Mouse (Mus musculus): ENCODE measurements around the gene Vmn1r90. TPM values are rescaled to one million over a fixed set of nuclear protein-coding genes. Genes with fewer than 3 reads are reported as not detected.
"Not testable (repeated sequence)": the region's sequence is repeated elsewhere in the genome, so short reads cannot be mapped to it uniquely, and the experiment has no call there.

The Vmn1r90 gene
- 0.18 and 0.32 TPM in 2 replicates for total RNA-seq (2012; rRNA removed)

DNA sequence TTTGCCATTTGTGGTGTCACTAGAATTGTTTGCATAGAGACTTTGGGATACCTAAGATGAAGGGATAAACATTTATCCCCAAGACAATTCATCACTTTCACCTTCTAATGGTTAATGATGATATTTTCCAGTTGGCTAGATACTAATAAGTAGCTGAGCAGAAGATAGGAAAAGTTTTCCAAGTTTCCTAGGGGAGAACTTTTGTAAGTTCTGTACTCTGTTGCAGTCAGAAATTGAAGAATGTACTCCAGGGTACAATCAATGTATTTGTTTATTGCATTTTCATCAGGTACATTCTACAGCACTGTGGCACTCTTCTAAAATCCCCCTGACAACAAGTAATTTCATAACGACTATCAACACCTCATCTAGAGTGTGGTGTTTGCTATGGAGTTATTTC is at the start of gene Vmn1r90:
Vmn1r90 (minus strand) TSS at position 101 of the 400 bp plus-strand sequence.
- DNase-seq (ENCODE audit: low read depth, low spot score) = no peak
- Histone ChIP-seq H3K9ac (ENCODE audit: insufficient read depth, low read depth, low read length, poor library complexity, severe bottlenecking) (no peak within 1 kb of the TSS), H3K36me3 (ENCODE audit: control insufficient read depth, insufficient read depth, low read length, poor library complexity, severe bottlenecking) (no peaks in the 10 kb centered on the region), H3K27ac (ENCODE audit: insufficient read depth, low read depth, low read length, poor library complexity, severe bottlenecking) (no peak within 1 kb of the TSS), H3K4me1 (ENCODE audit: control insufficient read depth in 2 of 2, insufficient read depth in 2 of 2, low read length in 2 of 2, poor library complexity in 1 of 2) (no peaks in the 10 kb centered on the region), H3K4me3 (ENCODE audit: insufficient read depth in 1 of 2, low read depth in 1 of 2, low read length in 2 of 2, poor library complexity in 1 of 2, severe bottlenecking in 1 of 2) (no peak within 1 kb of the TSS), H3K9me3 (ENCODE audit: control insufficient read depth, insufficient read depth, low read depth, low read length) (no peaks in the 10 kb centered on the region)
- TF ChIP-seq ZNF384 (IDR thresholded peaks at IDR 0.05; ENCODE audit: low read depth, low read length) (no peak), CHD2 (IDR thresholded peaks at IDR 0.05; ENCODE audit: low read depth, low read length) (no peak), MAFK (IDR thresholded peaks at IDR 0.05; ENCODE audit: insufficient read depth, low read depth, low read length) (no peak), HCFC1 (IDR thresholded peaks at IDR 0.05; ENCODE audit: borderline replicate concordance, insufficient read depth, low read length) (no peak), ZC3H11A (IDR thresholded peaks at IDR 0.05; ENCODE audit: borderline replicate concordance, low read depth, low read length) (no peak)
- in situ Hi-C loops (cut with MboI; ENCODE audit: low sequenced_read_pairs in 2 of 2, unreplicated experiment in 2 of 2) = no loop called here

DNA sequence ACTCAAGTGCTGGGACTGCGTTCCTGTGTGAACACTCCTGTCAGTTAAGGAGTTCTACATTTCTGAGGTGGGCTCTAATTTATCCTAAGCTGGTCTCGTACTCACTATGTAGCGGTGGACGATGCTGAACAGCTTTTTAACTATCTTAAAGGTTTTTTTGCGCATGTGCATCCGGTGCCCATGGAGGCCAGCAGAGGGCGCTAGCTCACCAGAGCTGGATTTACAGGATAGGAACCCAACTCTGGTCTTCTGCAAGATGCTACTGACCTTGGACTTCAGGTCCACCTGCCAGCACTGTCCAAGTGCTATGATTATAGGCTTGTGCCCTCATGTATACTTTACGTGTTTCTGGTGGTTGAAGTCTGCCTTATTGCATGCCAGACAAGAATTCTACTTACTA is 29.7 kb upstream of the Vmn1r90 start:
- peak; percentile 6 for DNase-seq (ENCODE audit: low read depth, low spot score)
- H3K36me3 ChIP-seq (ENCODE audit: control insufficient read depth, insufficient read depth, low read length, poor library complexity, severe bottlenecking); H3K9ac ChIP-seq (ENCODE audit: insufficient read depth, low read depth, low read length, poor library complexity, severe bottlenecking); in situ Hi-C loops (cut with MboI; ENCODE audit: low sequenced_read_pairs in 2 of 2, unreplicated experiment in 2 of 2); H3K4me1 ChIP-seq (ENCODE audit: control insufficient read depth in 2 of 2, insufficient read depth in 2 of 2, low read length in 2 of 2, poor library complexity in 1 of 2); H3K27ac ChIP-seq (ENCODE audit: insufficient read depth, low read depth, low read length, poor library complexity, severe bottlenecking); H3K9me3 ChIP-seq (ENCODE audit: control insufficient read depth, insufficient read depth, low read depth, low read length); H3K4me3 ChIP-seq (ENCODE audit: insufficient read depth in 1 of 2, low read depth in 1 of 2, low read length in 2 of 2, poor library complexity in 1 of 2, severe bottlenecking in 1 of 2): not testable (repeated sequence)

DNA sequence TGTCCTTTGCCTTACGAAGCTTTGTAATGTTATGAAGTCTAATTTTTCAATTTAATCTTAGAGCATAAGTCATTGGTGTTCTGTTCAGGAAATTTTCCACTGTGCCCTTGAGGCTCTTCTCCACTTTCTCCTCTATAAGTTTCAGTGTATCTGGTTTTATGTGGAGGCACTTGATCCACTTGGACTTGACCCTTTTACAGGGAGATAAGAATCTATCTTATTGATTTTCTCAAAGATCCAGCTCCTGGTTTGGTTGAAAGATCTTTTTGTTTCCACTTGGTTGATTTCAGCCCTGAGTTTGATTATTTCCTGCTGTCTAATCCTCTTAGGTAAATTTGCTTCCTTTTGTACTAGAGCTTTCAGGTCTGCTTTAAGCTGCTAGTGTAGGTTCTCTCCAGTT is 11.0 kb downstream of the Vmn1r90 start:
- no peak for DNase-seq (ENCODE audit: low read depth, low spot score)
- Histone ChIP-seq H3K4me1 (ENCODE audit: control insufficient read depth in 2 of 2, insufficient read depth in 2 of 2, low read length in 2 of 2, poor library complexity in 1 of 2) (no peaks in the 10 kb centered on the region), H3K27ac (ENCODE audit: insufficient read depth, low read depth, low read length, poor library complexity, severe bottlenecking) (no peak overlapping the region), H3K36me3 (ENCODE audit: control insufficient read depth, insufficient read depth, low read length, poor library complexity, severe bottlenecking) (no peaks in the 10 kb centered on the region), H3K4me3 (ENCODE audit: insufficient read depth in 1 of 2, low read depth in 1 of 2, low read length in 2 of 2, poor library complexity in 1 of 2, severe bottlenecking in 1 of 2) (no peak overlapping the region), H3K9me3 (ENCODE audit: control insufficient read depth, insufficient read depth, low read depth, low read length) (no peaks in the 10 kb centered on the region), H3K9ac (ENCODE audit: insufficient read depth, low read depth, low read length, poor library complexity, severe bottlenecking) (no peak overlapping the region)
- no peak for TF ChIP-seq ZC3H11A (IDR thresholded peaks at IDR 0.05; ENCODE audit: borderline replicate concordance, low read depth, low read length)
- TF ChIP-seq CHD2 (IDR thresholded peaks at IDR 0.05; ENCODE audit: low read depth, low read length) = no peak
- TF ChIP-seq MAFK (IDR thresholded peaks at IDR 0.05; ENCODE audit: insufficient read depth, low read depth, low read length) = no peak
- TF ChIP-seq ZNF384 (IDR thresholded peaks at IDR 0.05; ENCODE audit: low read depth, low read length) = no peak
- in situ Hi-C loops (cut with MboI; ENCODE audit: low sequenced_read_pairs in 2 of 2, unreplicated experiment in 2 of 2) = no loop called here

DNA sequence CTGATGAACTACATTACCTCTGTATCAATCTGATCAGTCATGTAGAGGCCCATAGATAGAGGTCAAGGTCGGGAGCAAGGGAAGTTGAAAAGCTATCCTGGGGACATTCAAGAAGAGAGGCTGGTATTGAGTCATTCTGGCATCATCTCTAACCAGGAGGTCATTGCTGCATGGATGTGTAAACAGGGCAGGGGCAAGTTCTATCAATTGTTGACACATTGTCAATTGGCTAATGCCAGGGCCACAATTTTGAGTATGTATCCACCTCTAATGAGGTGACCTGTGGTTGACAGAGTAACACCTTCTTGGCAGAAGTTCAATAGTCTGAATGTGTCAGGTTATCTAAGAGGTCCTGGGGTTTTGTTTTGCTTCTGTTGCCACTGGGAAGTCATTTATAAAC is 38.0 kb downstream of the Vmn1r90 start:
- TF ChIP-seq HCFC1 (IDR thresholded peaks at IDR 0.05; ENCODE audit: borderline replicate concordance, insufficient read depth, low read length) (no peak), ZC3H11A (IDR thresholded peaks at IDR 0.05; ENCODE audit: borderline replicate concordance, low read depth, low read length) (no peak), MAFK (IDR thresholded peaks at IDR 0.05; ENCODE audit: insufficient read depth, low read depth, low read length) (no peak), CHD2 (IDR thresholded peaks at IDR 0.05; ENCODE audit: low read depth, low read length) (no peak), ZNF384 (IDR thresholded peaks at IDR 0.05; ENCODE audit: low read depth, low read length) (no peak)
- H3K36me3 ChIP-seq (ENCODE audit: control insufficient read depth, insufficient read depth, low read length, poor library complexity, severe bottlenecking) = no peaks in the 10 kb centered on the region
- no peak for DNase-seq (ENCODE audit: low read depth, low spot score)
- H3K9me3 ChIP-seq (ENCODE audit: control insufficient read depth, insufficient read depth, low read depth, low read length) = no peaks in the 10 kb centered on the region
- no peak overlapping the region for H3K4me3 ChIP-seq (ENCODE audit: insufficient read depth in 1 of 2, low read depth in 1 of 2, low read length in 2 of 2, poor library complexity in 1 of 2, severe bottlenecking in 1 of 2)
- no peaks in the 10 kb centered on the region for H3K4me1 ChIP-seq (ENCODE audit: control insufficient read depth in 2 of 2, insufficient read depth in 2 of 2, low read length in 2 of 2, poor library complexity in 1 of 2)
- H3K27ac ChIP-seq (ENCODE audit: insufficient read depth, low read depth, low read length, poor library complexity, severe bottlenecking) = no peak overlapping the region
- no peak overlapping the region for H3K9ac ChIP-seq (ENCODE audit: insufficient read depth, low read depth, low read length, poor library complexity, severe bottlenecking)
- in situ Hi-C loops (cut with MboI; ENCODE audit: low sequenced_read_pairs in 2 of 2, unreplicated experiment in 2 of 2) = loop anchor here in 1 of 2 experiments (25.0 kb wide), 1 partner anchor 88 kb away; the partner anchor contains the start of gene Sult2a8

DNA sequence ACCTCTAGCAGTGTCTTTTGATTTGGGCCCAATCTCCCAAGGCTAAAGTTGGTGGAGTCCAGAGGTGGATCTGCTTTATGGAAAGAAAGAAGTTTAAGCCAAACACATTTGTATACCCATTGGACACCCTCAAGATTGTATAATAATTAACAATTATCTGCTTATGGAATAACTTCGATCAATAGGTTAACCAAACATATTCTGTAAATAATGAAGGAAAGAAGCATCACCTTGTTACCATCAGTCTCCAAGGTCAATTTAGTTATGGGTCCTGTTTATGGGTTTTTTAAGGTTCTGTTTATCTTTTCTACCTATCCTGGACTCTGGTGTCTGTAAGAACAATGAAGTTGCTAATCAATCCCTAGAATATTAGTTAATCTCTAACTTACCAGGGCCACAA is 40.7 kb downstream of the Vmn1r90 start:
- Histone ChIP-seq H3K9ac (ENCODE audit: insufficient read depth, low read depth, low read length, poor library complexity, severe bottlenecking) (no peak overlapping the region), H3K4me3 (ENCODE audit: insufficient read depth in 1 of 2, low read depth in 1 of 2, low read length in 2 of 2, poor library complexity in 1 of 2, severe bottlenecking in 1 of 2) (no peak overlapping the region), H3K36me3 (ENCODE audit: control insufficient read depth, insufficient read depth, low read length, poor library complexity, severe bottlenecking) (no peaks in the 10 kb centered on the region), H3K9me3 (ENCODE audit: control insufficient read depth, insufficient read depth, low read depth, low read length) (no peaks in the 10 kb centered on the region), H3K4me1 (ENCODE audit: control insufficient read depth in 2 of 2, insufficient read depth in 2 of 2, low read length in 2 of 2, poor library complexity in 1 of 2) (no peaks in the 10 kb centered on the region), H3K27ac (ENCODE audit: insufficient read depth, low read depth, low read length, poor library complexity, severe bottlenecking) (no peak overlapping the region)
- no peak for DNase-seq (ENCODE audit: low read depth, low spot score)
- in situ Hi-C loops (cut with MboI; ENCODE audit: low sequenced_read_pairs in 2 of 2, unreplicated experiment in 2 of 2) = no loop called here
- no peak for TF ChIP-seq ZNF384 (IDR thresholded peaks at IDR 0.05; ENCODE audit: low read depth, low read length)
- no peak for TF ChIP-seq HCFC1 (IDR thresholded peaks at IDR 0.05; ENCODE audit: borderline replicate concordance, insufficient read depth, low read length)
- TF ChIP-seq CHD2 (IDR thresholded peaks at IDR 0.05; ENCODE audit: low read depth, low read length) = no peak
- no peak for TF ChIP-seq ZC3H11A (IDR thresholded peaks at IDR 0.05; ENCODE audit: borderline replicate concordance, low read depth, low read length)
- no peak for TF ChIP-seq MAFK (IDR thresholded peaks at IDR 0.05; ENCODE audit: insufficient read depth, low read depth, low read length)
